Mouse (Mus musculus): ENCODE data around the gene Gm49340. TPM values are rescaled to one million over a fixed set of nuclear protein-coding genes. Genes with fewer than 3 reads are reported as not detected.

The Gm49340 gene
- not detected for total RNA-seq (2023)

GRCm38 (mm10) chr11:73329442-73329841 lies at the start of gene Gm49340, which contains the start of the genes Aspa and Spata22:
TSS of gene Gm49340 (plus strand) at chr11:73329741.
TSS of gene Aspa (minus strand) at chr11:73329596.
TSS of gene Spata22 (plus strand) at chr11:73329741.

GRCm38 (mm10) chr11:73350483-73350882 lies 20.9 kb downstream of the Gm49340 start, which contains the start of gene Olfr20:
TSS of gene Olfr20 (plus strand) at chr11:73350783.

GRCm38 (mm10) chr11:73370946-73371345 lies 41.4 kb downstream of the Gm49340 start, which contains the start of gene Olfr376:
TSS of gene Olfr376 (plus strand) at chr11:73371246.

GRCm38 (mm10) chr11:73399514-73399913 lies 70.0 kb downstream of the Gm49340 start, which contains the start of gene Olfr1:
TSS of gene Olfr1 (minus strand) at chr11:73399614.

Other genes starting within 250 kb of the Gm49340 start
- gene Itgae, start 239.2 kb upstream of the Gm49340 start, total RNA-seq (2023): under 1 TPM; 0.15 to 0.32 TPM
- 1 to 10 TPM; 3.4 to 4.6 TPM for gene Haspin, start 191.4 kb upstream of the Gm49340 start, total RNA-seq (2023)
- gene P2rx5, start 169.3 kb upstream of the Gm49340 start, total RNA-seq (2023): not detected
- gene Emc6, start 152.7 kb upstream of the Gm49340 start, total RNA-seq (2023): 10 to 100 TPM; 42.3 to 46.3 TPM
- gene Tax1bp3, start 152.7 kb upstream of the Gm49340 start, total RNA-seq (2023): 1 to 10 TPM; 6.8 to 7.4 TPM
- gene Ctns, start 130.7 kb upstream of the Gm49340 start, total RNA-seq (2023): 10 to 100 TPM; 22.2 to 25.9 TPM
- 1 to 10 TPM; 2.9 to 3.6 TPM for gene Shpk, start 130.3 kb upstream of the Gm49340 start, total RNA-seq (2023)
- gene Trpv1, start 95.4 kb upstream of the Gm49340 start, total RNA-seq (2023): under 1 TPM in 1 of 2 experiments, not detected in 1; 0.21 TPM
- not detected for gene Trpv3, start 62.4 kb upstream of the Gm49340 start, total RNA-seq (2023)
- not detected for gene Aspa, start 145 bp upstream of the Gm49340 start, total RNA-seq (2023)
- not detected for gene Spata22, start within 50 bp of the Gm49340 start, total RNA-seq (2023)
- not detected for gene Olfr20, start 21.0 kb downstream of the Gm49340 start, total RNA-seq (2023)
- gene Olfr376, start 41.5 kb downstream of the Gm49340 start, total RNA-seq (2023): not detected
- gene Olfr1, start 69.9 kb downstream of the Gm49340 start, total RNA-seq (2023): not detected
- gene Olfr378, start 98.7 kb downstream of the Gm49340 start, total RNA-seq (2023): not detected
- gene Olfr380, start 127.8 kb downstream of the Gm49340 start, total RNA-seq (2023): not detected
- gene Olfr381, start 161.9 kb downstream of the Gm49340 start, total RNA-seq (2023): not detected
- gene Olfr382, start 187.5 kb downstream of the Gm49340 start, total RNA-seq (2023): not detected

Measured in B cell, adult 67 days (primary cell).